Mouse (Mus musculus): ENCODE measurements around the gene Gm9945. TPM values are rescaled to one million over a fixed set of nuclear protein-coding genes. Genes with fewer than 3 reads are reported as not detected.

Gm9945 gene
- total and polyA plus RNA-seq, 3 experiments, result not detected

GRCm38 (mm10) chr11:53489007-53489406, 9.0 kb downstream of the Gm9945 start:
- Histone ChIP-seq H3K36me3 (ENCODE audit: control insufficient read depth, insufficient read depth, low read length) (no peaks in the 10 kb centered on the region), H3K27ac (no peak overlapping the region), H3K9ac (ENCODE audit: low read depth, low read length) (no peak overlapping the region), H3K4me1 (ENCODE audit: control insufficient read depth, insufficient read depth, low read length) (peaks cover 4% of the 10 kb centered on the region; the same call in 1 of the 2 replicates), H3K4me3 (no peak overlapping the region), H3K27me3 (ENCODE audit: control insufficient read depth, insufficient read depth, low read length) (no peaks in the 10 kb centered on the region; the same call in 1 of the 2 replicates), H3K79me2 (replicated peaks; ENCODE audit: control insufficient read depth, insufficient read depth, low read length) (no peaks in the 10 kb centered on the region)
- DNase-seq, result no peak
- TF ChIP-seq CTCF (IDR thresholded peaks at IDR 0.05) (peak; percentile 31; the same call in 1 of the 2 replicates), POLR2A (IDR thresholded peaks at IDR 0.05; ENCODE audit: insufficient read depth, low read depth, low read length) (no peak), EP300 (IDR thresholded peaks at IDR 0.05; ENCODE audit: insufficient read depth, low read depth, low read length) (no peak)
- intact Hi-C loops (cut with DNase I), result no loop called here
- 98% methylated on average over 5 of the region's 5 CpGs for WGBS

GRCm38 (mm10) chr11:53489421-53489820, 9.5 kb downstream of the Gm9945 start:
- H3K4me3 ChIP-seq, result no peak overlapping the region
- H3K9ac ChIP-seq (ENCODE audit: low read depth, low read length), result no peak overlapping the region
- no peaks in the 10 kb centered on the region; the same call in 1 of the 2 replicates for H3K27me3 ChIP-seq (ENCODE audit: control insufficient read depth, insufficient read depth, low read length)
- no peak overlapping the region for H3K27ac ChIP-seq
- peaks cover 4% of the 10 kb centered on the region; the same call in 1 of the 2 replicates for H3K4me1 ChIP-seq (ENCODE audit: control insufficient read depth, insufficient read depth, low read length)
- intact Hi-C loops (cut with DNase I), result no loop called here
- no peak for DNase-seq
- no peak for TF ChIP-seq EP300 (IDR thresholded peaks at IDR 0.05; ENCODE audit: insufficient read depth, low read depth, low read length)
- no peak for TF ChIP-seq POLR2A (IDR thresholded peaks at IDR 0.05; ENCODE audit: insufficient read depth, low read depth, low read length)
- no peak for TF ChIP-seq CTCF (IDR thresholded peaks at IDR 0.05)
- no peaks in the 10 kb centered on the region for H3K79me2 ChIP-seq (replicated peaks; ENCODE audit: control insufficient read depth, insufficient read depth, low read length)
- H3K36me3 ChIP-seq (ENCODE audit: control insufficient read depth, insufficient read depth, low read length), result no peaks in the 10 kb centered on the region
- WGBS, result 96% methylated on average over 9 of the region's 9 CpGs

- H3K4me1 ChIP-seq (ENCODE audit: control insufficient read depth, insufficient read depth, low read length), result peaks cover 4% of the 10 kb centered on the region; the same call in 1 of the 2 replicates
- H3K9ac ChIP-seq (ENCODE audit: low read depth, low read length), result no peak overlapping the region
- intact Hi-C loops (cut with DNase I), result no loop called here
- no peak overlapping the region for H3K4me3 ChIP-seq
- H3K27me3 ChIP-seq (ENCODE audit: control insufficient read depth, insufficient read depth, low read length), result no peaks in the 10 kb centered on the region; the same call in 1 of the 2 replicates
- 36% methylated on average over 8 of the region's 8 CpGs for WGBS
- TF ChIP-seq CTCF (IDR thresholded peaks at IDR 0.05), result no peak
- 0 out of 2 replicates have a peak, but pooled peaks have one; percentile 24 for TF ChIP-seq POLR2A (IDR thresholded peaks at IDR 0.05; ENCODE audit: insufficient read depth, low read depth, low read length)
- TF ChIP-seq EP300 (IDR thresholded peaks at IDR 0.05; ENCODE audit: insufficient read depth, low read depth, low read length), result 0 out of 2 replicates have a peak, but pooled peaks have one; percentile 39
- H3K27ac ChIP-seq, result peak overlapping the region; percentile 58
- no peaks in the 10 kb centered on the region for H3K36me3 ChIP-seq (ENCODE audit: control insufficient read depth, insufficient read depth, low read length)
- H3K79me2 ChIP-seq (replicated peaks; ENCODE audit: control insufficient read depth, insufficient read depth, low read length), result no peaks in the 10 kb centered on the region
- DNase-seq, result peak; percentile 40 to 58
Measured at GRCm38 (mm10) chr11:53491954-53492401, 12.0 kb downstream of the Gm9945 start.

GRCm38 (mm10) chr11:53493243-53493955, 13.4 kb downstream of the Gm9945 start:
- 86% methylated on average over 3 of the region's 3 CpGs for WGBS
- TF ChIP-seq CTCF (IDR thresholded peaks at IDR 0.05) (no peak), POLR2A (IDR thresholded peaks at IDR 0.05; ENCODE audit: insufficient read depth, low read depth, low read length) (no peak), EP300 (IDR thresholded peaks at IDR 0.05; ENCODE audit: insufficient read depth, low read depth, low read length) (no peak)
- no peaks in the 10 kb centered on the region for H3K36me3 ChIP-seq (ENCODE audit: control insufficient read depth, insufficient read depth, low read length)

GRCm38 (mm10) chr11:53495417-53495816, 15.5 kb downstream of the Gm9945 start:
- Histone ChIP-seq H3K36me3 (ENCODE audit: control insufficient read depth, insufficient read depth, low read length) (no peaks in the 10 kb centered on the region), H3K79me2 (replicated peaks; ENCODE audit: control insufficient read depth, insufficient read depth, low read length) (no peaks in the 10 kb centered on the region), H3K4me3 (no peak overlapping the region), H3K27me3 (ENCODE audit: control insufficient read depth, insufficient read depth, low read length) (no peaks in the 10 kb centered on the region), H3K4me1 (ENCODE audit: control insufficient read depth, insufficient read depth, low read length) (peaks cover 8% of the 10 kb centered on the region; the same call in 1 of the 2 replicates), H3K27ac (peak overlapping the region; percentile 43), H3K9ac (ENCODE audit: low read depth, low read length) (no peak overlapping the region)
- no peak for DNase-seq
- intact Hi-C loops (cut with DNase I), result no loop called here
- TF ChIP-seq CTCF (IDR thresholded peaks at IDR 0.05) (no peak), POLR2A (IDR thresholded peaks at IDR 0.05; ENCODE audit: insufficient read depth, low read depth, low read length) (no peak), EP300 (IDR thresholded peaks at IDR 0.05; ENCODE audit: insufficient read depth, low read depth, low read length) (no peak)
- 67% methylated on average over 6 of the region's 6 CpGs for WGBS

More at GRCm38 (mm10) chr11:53493243-53493955, 13.4 kb downstream of the Gm9945 start:
- Histone ChIP-seq H3K9ac (ENCODE audit: low read depth, low read length) (no peak overlapping the region), H3K27me3 (ENCODE audit: control insufficient read depth, insufficient read depth, low read length) (no peaks in the 10 kb centered on the region), H3K27ac (no peak overlapping the region), H3K4me3 (no peak overlapping the region), H3K4me1 (ENCODE audit: control insufficient read depth, insufficient read depth, low read length) (peaks cover 8% of the 10 kb centered on the region; the same call in 1 of the 2 replicates), H3K79me2 (replicated peaks; ENCODE audit: control insufficient read depth, insufficient read depth, low read length) (no peaks in the 10 kb centered on the region)
- intact Hi-C loops (cut with DNase I), result no loop called here
- no peak for DNase-seq

GRCm38 (mm10) chr11:53496946-53497345, 17.0 kb downstream of the Gm9945 start:
- peak in 1 of 2 experiments; percentile 23 for DNase-seq
- TF ChIP-seq CTCF (IDR thresholded peaks at IDR 0.05) (no peak), POLR2A (IDR thresholded peaks at IDR 0.05; ENCODE audit: insufficient read depth, low read depth, low read length) (no peak), EP300 (IDR thresholded peaks at IDR 0.05; ENCODE audit: insufficient read depth, low read depth, low read length) (no peak)
- intact Hi-C loops (cut with DNase I), result no loop called here
- Histone ChIP-seq H3K36me3 (ENCODE audit: control insufficient read depth, insufficient read depth, low read length) (no peaks in the 10 kb centered on the region), H3K79me2 (replicated peaks; ENCODE audit: control insufficient read depth, insufficient read depth, low read length) (no peaks in the 10 kb centered on the region), H3K27ac (no peak overlapping the region), H3K27me3 (ENCODE audit: control insufficient read depth, insufficient read depth, low read length) (no peaks in the 10 kb centered on the region), H3K4me3 (no peak overlapping the region), H3K9ac (ENCODE audit: low read depth, low read length) (no peak overlapping the region), H3K4me1 (ENCODE audit: control insufficient read depth, insufficient read depth, low read length) (peaks cover 6% of the 10 kb centered on the region; the same call in 1 of the 2 replicates)
- WGBS, result 71% methylated on average over 6 of the region's 6 CpGs

Measured in heart, adult 2 months (tissue).